Mouse (Mus musculus): ENCODE results near the gene Rilpl1. TPM values are rescaled to one million over a fixed set of nuclear protein-coding genes. Genes with fewer than 3 reads are reported as not detected.
"Not testable (repeated sequence)": the region's sequence is repeated elsewhere in the genome, so short reads cannot be mapped to it uniquely, and the experiment has no call there.

The Rilpl1 gene
- total RNA-seq (2022): 100 to 1,000 TPM; 208 to 326 (median 241) TPM

- DNase-seq (ENCODE audit: low spot score in 2 of 2): peak; percentile 69 to 77
Observed at GRCm38 (mm10) chr5:124530655-124531582, at the start of gene Rilpl1. TSS of gene Rilpl1 (minus strand) at chr5:124531391.

- DNase-seq (ENCODE audit: low spot score in 2 of 2): peak; percentile 73 to 80
Observed at GRCm38 (mm10) chr5:124578633-124579317, 47.6 kb upstream of the Rilpl1 start, which contains the start of the genes Eif2b1 and Gtf2h3. TSS of gene Eif2b1 (minus strand) at chr5:124579131. TSS of gene Gtf2h3 (plus strand) at chr5:124579140.

GRCm38 (mm10) chr5:124575467-124575866, 44.3 kb upstream of the Rilpl1 start:
- no peak for DNase-seq (ENCODE audit: low spot score in 2 of 2)

GRCm38 (mm10) chr5:124571068-124571467, 39.9 kb upstream of the Rilpl1 start:
- DNase-seq (ENCODE audit: low spot score in 2 of 2): no peak

GRCm38 (mm10) chr5:124555145-124555544, 24.0 kb upstream of the Rilpl1 start:
- no peak for DNase-seq (ENCODE audit: low spot score in 2 of 2)

GRCm38 (mm10) chr5:124553607-124554006, 22.4 kb upstream of the Rilpl1 start:
- DNase-seq (ENCODE audit: low spot score in 2 of 2): no peak

GRCm38 (mm10) chr5:124552558-124553307, 21.5 kb upstream of the Rilpl1 start, which contains the start of gene Ddx55:
TSS of gene Ddx55 (plus strand) at chr5:124552864.
- DNase-seq (ENCODE audit: low spot score in 2 of 2): peak; percentile 78 to 79

GRCm38 (mm10) chr5:124552094-124552472, 20.9 kb upstream of the Rilpl1 start:
- DNase-seq (ENCODE audit: low spot score in 2 of 2): no peak

- not testable (repeated sequence) for DNase-seq (ENCODE audit: low spot score in 2 of 2)
Observed at GRCm38 (mm10) chr5:124551349-124552093, 20.3 kb upstream of the Rilpl1 start.

- DNase-seq (ENCODE audit: low spot score in 2 of 2): not testable (repeated sequence)
Observed at GRCm38 (mm10) chr5:124550737-124551136, 19.5 kb upstream of the Rilpl1 start.

GRCm38 (mm10) chr5:124541602-124541973, 10.4 kb upstream of the Rilpl1 start:
- DNase-seq (ENCODE audit: low spot score in 2 of 2): no peak

- DNase-seq (ENCODE audit: low spot score in 2 of 2): peak; percentile 52 to 59
Observed at GRCm38 (mm10) chr5:124540905-124541601, 9.9 kb upstream of the Rilpl1 start.

GRCm38 (mm10) chr5:124540383-124540786, 9.2 kb upstream of the Rilpl1 start, which contains the start of gene Tmed2:
TSS of gene Tmed2 (plus strand) at chr5:124540695.
- peak; percentile 91 to 96 for DNase-seq (ENCODE audit: low spot score in 2 of 2)

- no peak for DNase-seq (ENCODE audit: low spot score in 2 of 2)
Observed at GRCm38 (mm10) chr5:124539905-124540304, 8.7 kb upstream of the Rilpl1 start.

- peak in 1 of 2 experiments; percentile 35 for DNase-seq (ENCODE audit: low spot score in 2 of 2)
Observed at GRCm38 (mm10) chr5:124538813-124539792, 7.9 kb upstream of the Rilpl1 start.

- DNase-seq (ENCODE audit: low spot score in 2 of 2): peak; percentile 25 to 63
Observed at GRCm38 (mm10) chr5:124536776-124537175, 5.6 kb upstream of the Rilpl1 start.

- DNase-seq (ENCODE audit: low spot score in 2 of 2): no peak
Observed at GRCm38 (mm10) chr5:124535016-124535415, 3.8 kb upstream of the Rilpl1 start.

- no peak for DNase-seq (ENCODE audit: low spot score in 2 of 2)
Observed at GRCm38 (mm10) chr5:124532451-124532850, 1.3 kb upstream of the Rilpl1 start.

GRCm38 (mm10) chr5:124531583-124531930, 366 bp upstream of the Rilpl1 start:
- no peak for DNase-seq (ENCODE audit: low spot score in 2 of 2)
